Mouse (Mus musculus): Measurements from ENCODE around the gene Clstn2.

Clstn2 gene

DNA sequence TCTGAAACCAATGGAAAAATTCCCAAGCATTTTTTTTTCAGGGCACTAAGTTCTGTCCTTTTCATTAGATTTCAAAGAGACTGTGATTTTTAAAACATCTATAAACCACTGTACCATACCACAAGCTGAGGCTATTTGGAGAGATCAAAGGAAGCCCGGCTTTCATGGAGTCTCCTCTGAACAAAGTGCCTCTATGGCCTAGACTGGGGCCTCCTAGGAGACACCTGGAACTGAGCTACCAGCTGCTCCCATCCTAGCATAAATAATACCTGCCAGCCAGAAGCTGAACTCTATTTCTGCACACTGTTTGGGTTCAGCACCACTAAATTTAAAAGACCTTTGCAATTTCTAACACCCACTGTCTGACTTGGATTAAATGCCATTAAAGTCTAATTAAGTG, 257.2 kb downstream of the Clstn2 start:
- DNase-seq (ENCODE audit: low spot score in 2 of 2): no peak

DNA sequence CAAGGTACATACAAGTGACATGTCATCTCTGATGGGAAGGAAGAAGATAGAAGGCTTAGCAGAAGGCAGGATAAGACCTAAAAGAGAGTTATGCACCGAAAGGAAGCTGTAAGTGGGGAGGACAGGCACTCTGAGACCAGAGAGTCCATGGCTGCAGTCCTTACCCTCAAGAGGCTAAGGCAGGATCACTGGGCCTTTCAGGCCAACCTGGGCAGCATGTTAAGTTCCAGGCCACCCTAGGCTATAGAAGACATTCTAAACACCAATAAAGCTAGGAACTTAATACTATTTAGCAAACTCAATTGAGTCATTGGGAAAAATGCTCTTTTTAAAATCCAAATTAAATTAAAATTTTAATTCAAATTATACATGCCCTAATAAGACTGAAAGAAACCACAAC, 258.0 kb downstream of the Clstn2 start:
- DNase-seq (ENCODE audit: low spot score in 2 of 2): no peak

DNA sequence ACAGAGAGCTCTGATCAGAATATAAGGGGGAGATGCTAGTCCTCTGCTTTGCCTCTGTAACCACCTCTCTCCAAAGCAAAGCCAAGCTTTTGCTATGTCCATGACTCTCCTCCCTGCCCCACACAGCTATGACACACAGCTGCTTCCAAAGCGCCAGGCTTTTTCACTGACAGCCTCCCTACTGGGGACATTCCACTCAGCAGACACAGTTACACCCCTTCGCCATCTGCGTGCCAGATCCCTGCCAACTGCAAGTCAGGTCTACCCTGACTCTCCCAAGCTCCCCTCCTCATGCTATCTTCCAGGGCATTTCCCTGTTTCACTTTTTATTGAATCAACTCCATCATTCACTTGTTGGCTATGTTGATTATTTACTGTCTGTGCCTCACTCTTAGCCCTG, 259.1 kb downstream of the Clstn2 start:
- no peak for DNase-seq (ENCODE audit: low spot score in 2 of 2)

DNA sequence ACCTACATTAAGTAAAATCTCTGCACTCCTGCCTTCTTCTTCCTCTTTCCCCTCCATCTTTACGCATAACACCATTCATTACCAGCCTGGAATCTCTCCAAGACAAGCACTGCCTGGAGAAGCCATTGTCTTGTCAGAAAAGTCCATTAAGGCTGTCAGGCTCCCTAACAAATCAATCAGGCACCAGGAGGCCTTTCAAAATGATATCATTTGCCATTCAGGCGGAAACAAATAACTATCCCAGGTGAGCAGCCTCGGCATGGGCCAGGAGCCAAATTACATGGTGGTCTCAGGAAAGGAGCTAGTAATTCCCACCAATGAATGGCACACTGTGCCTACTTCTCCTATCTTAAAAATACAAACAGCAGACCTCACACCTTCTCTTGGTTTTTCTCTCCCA, 260.6 kb downstream of the Clstn2 start:
- no peak for DNase-seq (ENCODE audit: low spot score in 2 of 2)

DNA sequence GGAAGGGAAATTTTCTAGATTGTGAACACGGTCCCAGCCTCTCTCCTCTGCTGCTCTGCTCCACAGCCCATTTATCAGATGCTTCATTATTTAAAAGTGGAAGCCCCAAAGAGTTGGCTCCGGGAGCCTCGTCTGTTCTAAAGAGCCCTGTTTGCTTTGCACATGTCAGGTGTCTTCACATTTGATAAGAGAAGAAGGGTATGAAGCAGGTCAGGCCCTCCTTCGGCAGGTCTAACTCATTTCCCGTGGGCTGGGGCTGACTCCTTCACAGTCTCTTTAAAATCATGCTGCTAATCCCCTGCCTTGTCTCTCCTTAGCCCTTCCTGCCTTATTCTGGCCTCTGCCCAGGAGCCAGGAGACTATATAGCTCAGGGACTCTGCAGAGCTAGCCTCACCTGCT, 263.6 kb downstream of the Clstn2 start:
- no peak for DNase-seq (ENCODE audit: low spot score in 2 of 2)

DNA sequence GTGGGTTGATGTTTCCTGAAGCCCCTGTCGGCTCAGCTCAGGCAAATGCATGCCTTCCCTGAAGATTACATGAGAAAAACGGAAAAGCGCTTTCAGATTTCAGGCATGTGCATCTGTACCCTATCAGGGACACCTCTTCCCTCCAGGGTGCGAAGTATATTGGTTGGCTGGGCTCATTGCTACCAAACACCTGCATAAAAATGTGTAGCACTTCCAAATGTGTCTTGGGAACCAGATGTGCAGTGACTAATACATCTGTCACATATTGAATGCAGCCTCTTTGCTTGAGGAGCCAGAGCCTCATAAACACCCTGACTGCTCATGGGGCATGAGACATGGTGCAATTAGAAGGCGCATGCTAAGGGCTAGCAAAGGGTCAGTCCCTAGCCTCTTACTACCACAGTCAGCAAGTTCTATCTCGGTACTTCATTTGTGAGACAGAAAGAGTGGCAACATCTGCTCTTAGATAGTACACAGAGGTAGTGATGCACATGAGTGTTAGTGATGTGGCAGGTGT, 267.7 kb downstream of the Clstn2 start:
- DNase-seq (ENCODE audit: low spot score in 2 of 2): no peak

DNA sequence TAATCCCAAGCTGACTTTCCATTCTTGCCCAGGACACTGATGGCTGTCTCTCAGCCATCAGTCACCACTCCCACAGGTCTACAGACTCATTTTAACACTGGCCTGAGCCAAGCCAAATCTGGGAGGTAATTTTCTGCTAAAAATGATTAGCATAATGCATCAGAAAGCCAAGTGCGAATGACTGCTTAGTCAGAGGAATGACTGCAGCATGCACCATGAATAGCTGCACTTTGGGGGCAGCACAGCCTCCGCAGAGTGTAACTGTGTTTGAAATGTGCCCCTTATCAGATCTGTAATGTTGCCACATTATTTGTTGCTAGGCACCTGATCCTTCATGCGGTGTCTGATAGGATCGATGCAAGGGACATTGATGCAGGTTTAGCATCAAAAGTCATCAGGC, 269.9 kb downstream of the Clstn2 start:
- DNase-seq (ENCODE audit: low spot score in 2 of 2): peak in 1 of 2 experiments; percentile 24

DNA sequence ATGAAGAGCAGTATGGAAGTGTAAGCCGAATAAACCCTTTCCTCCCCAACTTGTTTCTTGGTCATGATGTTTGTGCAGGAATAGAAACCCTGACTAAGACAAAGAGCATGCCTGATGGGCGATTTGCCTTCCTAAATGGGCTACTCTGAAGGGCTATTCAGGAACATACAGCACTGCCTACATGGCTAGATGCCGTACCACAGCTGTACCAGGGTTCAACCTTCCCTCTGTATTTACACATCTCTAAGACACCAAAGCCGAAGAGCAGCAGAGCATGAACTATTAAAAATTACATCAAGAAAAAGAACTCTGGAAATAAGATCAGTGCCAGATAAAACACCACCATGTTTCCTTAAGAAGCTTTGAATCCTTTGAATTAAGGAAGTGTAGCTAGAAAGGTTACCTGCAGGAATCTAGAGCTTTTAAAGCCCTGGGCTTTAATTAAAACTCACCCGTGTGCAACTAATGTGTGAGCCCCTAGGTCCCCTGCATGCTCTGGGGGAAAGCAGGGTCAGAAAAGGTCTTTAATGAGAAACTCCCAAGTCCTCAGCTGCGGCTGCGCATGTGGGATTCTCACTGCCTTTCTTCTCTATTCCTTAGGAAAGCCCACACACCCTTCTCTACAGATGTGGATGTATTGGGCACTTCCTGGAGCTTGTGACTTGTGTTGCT, 277.2 kb downstream of the Clstn2 start:
- no peak for DNase-seq (ENCODE audit: low spot score in 2 of 2)

DNA sequence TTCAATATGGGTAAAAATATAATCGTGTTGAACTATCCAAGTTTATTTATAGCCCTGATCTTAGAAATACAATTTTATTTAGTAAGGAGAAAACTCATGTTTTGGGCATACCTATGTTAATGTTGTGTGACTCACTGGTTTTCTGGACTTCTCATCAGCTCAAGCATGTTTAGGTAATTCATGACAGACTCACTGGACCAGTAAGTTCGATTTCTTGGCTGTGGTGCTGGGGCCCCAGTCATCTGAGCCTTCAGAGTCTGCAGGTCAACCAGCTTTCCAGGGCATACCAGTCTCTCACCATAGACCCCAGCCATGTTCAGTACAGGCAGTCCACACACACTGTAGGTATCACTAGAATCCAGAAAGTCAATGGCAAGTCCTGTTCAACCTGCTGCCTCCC, 279.3 kb downstream of the Clstn2 start:
- DNase-seq (ENCODE audit: low spot score in 2 of 2): no peak

DNA sequence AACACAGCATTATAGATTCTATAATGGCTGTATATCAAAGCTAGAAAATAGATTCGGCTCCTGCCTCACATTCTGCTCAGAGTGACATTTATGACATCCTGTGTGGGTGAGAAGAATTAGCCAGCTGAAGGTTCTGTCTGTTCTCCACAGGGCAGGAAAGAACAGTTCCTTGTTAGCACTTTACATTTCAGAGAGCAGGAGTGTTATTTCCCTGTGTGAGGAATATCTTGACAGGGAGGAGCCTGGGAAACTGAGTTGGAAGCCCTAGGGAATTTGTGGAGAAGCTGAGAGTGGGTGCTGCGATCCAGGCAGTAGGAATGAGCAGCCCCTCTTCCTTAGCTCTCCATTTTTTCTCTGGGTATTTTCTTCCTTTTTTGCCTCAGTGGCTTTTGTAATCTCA, 286.4 kb downstream of the Clstn2 start:
- no peak for DNase-seq (ENCODE audit: low spot score in 2 of 2)

DNA sequence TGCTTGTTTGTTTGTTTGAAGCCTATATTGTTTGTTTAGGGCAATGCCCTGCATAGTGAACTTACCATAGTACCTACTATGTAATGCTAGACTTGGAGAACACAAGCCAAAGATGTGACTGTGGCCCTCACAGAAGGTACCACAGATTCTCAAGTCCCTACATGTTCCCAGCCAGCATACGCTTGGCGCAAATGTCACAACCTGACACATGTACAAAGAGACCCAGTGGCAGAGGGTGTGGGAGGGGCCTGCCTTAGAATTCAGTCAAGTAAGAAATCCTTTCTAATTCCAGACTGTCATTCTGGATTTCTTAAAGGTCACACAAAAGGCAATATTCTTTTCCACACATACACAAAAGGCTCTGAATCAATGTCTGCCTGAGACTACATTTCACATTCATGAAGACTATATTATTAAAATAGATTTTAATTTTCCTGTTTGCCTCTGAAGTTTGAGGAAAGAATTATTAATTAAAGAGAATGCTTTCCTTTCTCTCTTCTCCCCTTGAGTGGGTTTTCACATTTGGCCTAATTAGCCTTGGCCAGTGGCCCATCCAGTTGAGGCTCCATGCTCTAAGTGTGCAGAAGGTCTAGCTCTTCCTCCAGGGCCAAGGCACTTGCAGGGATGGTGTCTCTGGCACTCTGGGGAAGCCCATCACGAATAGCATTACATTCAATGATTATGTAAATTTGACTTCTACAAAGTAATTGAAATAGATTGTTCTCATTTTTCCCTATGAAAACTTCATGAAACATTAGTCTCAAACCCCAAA, 305.1 kb downstream of the Clstn2 start:
- no peak for DNase-seq (ENCODE audit: low spot score in 2 of 2)

DNA sequence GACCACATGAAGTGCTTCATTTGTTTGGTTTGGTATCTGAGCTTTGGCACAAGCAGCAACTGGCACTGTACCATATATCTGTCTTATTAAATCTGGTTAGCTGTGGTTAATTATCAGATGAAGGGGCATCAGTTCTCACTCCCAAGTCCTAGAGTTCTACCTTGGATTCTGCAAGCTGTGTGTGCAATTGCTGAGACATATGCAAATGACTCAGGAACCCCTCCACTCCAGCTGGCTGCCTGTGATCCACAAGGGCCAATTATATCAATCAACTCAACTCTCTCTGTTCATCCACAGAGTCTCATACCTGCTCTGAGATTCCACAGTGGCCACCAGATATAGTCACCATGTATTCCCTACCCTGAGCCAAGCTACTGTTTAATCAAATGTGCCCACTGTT, 315.3 kb downstream of the Clstn2 start:
- DNase-seq (ENCODE audit: low spot score in 2 of 2): no peak

DNA sequence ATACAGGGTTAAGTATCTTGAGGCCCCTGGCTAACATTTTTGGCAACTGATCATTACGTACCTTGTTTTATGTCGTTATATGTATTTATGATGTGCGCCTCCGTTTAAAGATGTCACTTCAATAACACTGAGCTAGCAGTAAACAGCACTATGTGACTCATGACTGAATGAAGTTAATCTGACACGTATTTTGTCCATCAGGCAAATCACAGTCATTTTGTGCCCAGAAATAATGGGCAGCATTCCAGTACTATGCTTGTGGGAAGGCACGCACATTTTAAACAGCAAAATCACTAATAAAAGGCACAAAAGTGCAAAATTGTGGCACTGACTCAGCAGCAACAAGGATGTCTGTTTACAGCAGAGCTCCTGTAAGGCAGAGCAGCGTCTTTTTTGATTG, 316.0 kb downstream of the Clstn2 start:
- no peak for DNase-seq (ENCODE audit: low spot score in 2 of 2)

DNA sequence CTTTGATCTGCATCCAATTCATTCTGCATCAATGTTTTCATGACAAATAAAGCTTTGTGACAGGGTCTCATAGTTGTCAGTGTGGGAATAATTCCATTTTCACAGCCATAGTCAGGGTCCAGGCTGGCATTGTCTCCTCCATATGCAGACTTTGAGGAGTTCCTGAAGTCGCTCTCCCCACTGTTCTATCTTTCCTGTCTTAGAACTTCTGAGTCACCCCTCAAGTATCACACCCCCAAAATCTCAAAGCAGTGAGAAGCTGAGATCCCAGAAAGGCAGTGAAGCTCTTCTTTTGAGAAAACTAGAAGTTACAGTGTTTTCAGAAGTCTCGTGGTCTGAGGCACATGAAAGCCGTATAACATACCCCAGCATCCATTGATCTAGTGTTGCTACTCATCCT, 320.1 kb downstream of the Clstn2 start:
- DNase-seq (ENCODE audit: low spot score in 2 of 2): no peak

DNA sequence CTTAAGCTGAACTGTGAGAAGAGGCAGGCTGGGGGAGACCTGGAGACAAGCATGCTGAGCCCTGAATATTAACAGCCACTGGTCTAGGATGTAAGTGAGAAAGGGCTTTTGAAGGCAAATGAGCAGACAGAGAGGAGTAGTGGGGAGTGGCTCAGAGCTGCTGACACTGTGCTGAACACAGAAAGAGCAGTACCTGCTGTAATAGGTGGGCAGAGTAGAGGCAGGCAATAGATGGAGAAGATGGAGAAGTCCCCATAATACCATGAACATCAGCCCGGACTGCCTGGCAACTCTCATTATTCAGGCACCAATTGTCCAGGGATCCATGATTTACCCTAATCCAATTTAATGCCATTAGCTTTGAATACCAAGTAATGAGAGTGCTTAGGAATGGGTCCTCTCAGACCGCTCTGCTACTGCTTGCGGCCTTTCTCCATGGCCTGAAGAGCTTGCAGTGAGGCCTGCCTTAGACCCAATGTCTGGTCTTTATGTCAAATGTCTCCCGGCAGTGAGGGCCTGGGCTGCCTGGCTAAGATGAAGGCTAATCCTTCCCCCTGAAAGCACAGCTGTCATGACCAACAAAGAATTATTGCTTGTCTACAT, 329.0 kb downstream of the Clstn2 start:
- no peak for DNase-seq (ENCODE audit: low spot score in 2 of 2)

DNA sequence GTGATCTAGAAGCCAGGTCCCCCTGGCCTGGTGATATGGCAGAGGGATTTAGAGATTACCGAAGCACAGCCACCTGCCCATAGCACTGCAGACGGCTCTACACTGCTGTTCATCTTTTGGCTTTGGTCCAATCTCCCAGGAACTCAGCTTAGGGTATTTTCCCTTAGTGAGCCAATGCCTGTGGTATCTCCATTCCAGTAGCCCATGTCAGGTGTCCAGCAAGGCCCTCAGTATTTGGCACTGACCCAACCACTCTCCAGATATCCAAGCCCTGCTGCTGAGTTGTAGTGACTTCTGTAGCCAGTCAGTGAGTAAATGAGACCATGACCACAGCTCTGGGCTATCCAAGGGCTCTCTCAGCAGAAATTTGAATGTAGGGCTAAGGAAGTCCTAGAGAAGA, 330.0 kb downstream of the Clstn2 start:
- no peak for DNase-seq (ENCODE audit: low spot score in 2 of 2)

DNA sequence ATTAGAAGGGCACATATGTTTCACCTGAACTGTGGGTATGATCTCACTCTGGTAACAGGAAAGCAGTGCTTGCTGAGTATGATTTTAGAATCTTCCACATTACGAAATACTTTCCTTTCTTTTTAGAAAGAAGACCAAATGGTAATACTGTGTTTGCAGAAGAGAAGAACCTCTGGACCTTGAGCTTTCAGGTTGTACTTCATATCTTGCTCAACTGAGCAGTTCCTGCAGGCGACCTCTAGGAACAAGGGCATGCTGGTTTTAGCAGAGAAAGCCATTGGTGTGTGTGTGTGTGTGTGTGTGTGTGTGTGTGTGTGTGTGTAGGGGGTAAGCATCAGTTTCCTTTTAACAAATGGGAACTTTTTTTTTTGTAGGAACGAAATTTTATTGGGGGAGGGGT, 333.0 kb downstream of the Clstn2 start:
- no peak for DNase-seq (ENCODE audit: low spot score in 2 of 2)

DNA sequence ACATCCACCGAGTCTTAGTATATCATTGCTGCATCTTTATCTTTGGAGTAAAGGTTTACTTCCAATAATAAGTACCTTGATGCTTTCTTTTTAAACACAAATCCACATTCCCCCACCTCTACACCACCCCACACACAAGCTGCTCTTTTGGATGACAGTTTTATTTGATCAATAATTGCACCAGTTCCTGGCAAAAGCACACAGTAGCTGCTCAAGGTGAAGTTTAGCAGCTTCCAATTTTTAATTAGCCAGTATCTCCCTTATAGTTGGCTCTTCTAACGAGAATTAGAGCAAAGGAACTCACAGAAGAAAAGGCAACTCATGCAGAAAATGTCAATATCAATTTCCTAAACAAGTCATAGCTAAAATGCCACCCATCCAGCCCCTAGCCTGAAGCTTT, 334.0 kb downstream of the Clstn2 start:
- DNase-seq (ENCODE audit: low spot score in 2 of 2): no peak

DNA sequence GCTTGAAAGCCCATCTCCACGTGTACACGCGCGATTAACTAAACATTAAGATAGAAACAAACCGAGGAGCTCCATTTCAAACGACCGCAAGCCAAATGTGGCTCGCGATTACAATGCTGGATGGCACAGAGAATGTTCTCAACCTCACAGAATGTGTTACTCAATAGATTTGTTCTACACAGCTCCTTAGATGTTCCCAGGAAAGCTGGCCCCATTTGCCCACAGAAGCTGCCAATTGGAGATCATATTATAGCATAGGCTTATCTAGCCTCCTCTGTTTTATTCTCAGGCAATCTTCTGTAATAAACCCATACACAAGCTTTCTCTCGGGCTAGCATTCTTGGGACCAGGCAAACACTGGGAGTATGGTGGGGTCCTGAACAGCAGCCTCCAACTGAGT, 334.9 kb downstream of the Clstn2 start:
- no peak for DNase-seq (ENCODE audit: low spot score in 2 of 2)

DNA sequence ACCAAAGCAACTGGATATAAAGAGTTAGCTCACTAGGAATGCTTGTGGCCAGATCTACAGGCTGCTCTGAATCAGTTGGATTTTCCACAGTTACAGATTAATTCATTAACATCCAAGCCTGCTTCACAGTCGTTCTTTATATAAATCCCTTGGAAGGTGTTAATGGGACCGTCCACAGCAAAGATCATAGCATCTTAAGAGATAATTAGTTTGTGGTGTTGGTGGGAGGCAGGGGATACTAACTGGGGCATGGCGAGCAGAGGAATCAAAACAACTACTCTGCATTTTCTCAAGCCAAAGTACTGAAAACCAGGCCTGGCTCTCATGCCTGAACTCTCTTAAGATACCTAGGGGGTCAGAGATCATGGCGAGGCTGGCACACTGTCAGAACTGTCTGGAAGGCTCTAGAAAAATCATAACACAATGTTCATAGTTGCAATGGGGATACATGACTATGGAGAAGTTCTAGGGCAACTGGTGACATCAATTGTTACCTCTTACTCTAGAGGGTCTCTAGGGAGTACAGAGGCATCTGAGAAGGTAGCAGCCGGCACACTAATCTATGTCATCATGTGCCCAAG, 336.2 kb downstream of the Clstn2 start:
- DNase-seq (ENCODE audit: low spot score in 2 of 2): no peak

DNA sequence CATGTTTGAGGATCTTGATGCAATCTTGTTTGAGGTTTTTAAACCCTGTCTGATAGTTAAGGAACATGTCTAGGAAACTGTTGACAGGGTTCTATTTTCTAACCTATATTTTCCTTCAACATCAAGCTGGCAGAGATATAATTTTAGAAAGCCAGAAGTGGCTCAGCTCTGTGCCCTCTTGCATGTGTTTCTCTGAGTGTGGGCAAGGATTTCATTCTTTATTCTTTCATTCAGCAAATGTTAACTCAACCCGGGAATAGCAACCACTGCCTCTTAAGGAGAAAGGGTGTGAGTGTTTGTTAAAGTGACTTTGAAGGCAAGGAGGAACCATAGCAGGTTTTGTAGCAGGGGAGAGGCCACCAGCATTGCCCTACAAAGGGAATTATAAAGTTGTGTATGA, 337.7 kb downstream of the Clstn2 start:
- DNase-seq (ENCODE audit: low spot score in 2 of 2): no peak

DNA sequence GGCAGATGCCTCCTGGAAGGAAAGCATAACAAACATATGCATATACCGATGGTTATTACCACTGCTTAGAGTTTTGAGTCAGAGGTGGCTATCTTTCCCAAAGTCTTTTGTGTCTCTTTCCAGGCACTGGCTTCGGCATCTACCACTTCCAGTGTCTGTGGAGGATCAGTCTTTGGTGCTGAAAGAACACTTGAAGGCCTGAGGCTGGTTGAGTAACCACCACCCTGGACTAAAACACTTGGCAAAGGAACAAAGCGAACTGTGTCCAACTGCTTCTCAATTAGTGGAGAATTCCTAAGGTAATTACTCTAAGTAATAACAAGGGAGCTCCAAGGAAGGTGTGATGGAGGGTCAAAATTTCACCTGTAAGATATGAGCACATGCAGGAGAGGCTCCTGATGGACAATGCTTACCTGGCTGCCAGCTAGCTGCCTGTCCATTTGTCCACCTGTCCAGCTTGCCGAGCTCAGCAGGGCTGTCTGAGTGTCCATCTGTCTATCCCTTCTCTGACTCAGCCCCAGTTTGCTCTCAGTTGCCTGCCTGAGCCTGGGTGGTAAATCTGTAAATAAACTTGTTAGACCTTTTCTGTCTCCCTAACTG, 346.1 kb downstream of the Clstn2 start:
- no peak for DNase-seq (ENCODE audit: low spot score in 2 of 2)

All from left cerebral cortex, adult 9 months (tissue).